Mouse (Mus musculus) hindbrain, embryonic 15.5 days (tissue): ENCODE measurements at regions not wholly inside any gene's neighbourhood (a gene's known extent, or its start where the extent isn't known, plus 50 kb on each side); places are given as distances from the start of the nearest gene placed in this dataset.

ENCODE experiments used
- ATAC-seq: fragments of 200-750 bp; cut with Nextera tagmentation; 2 replicates; pipeline ENCODE4 v1.8.0; 2017; ENCODE audit warnings: low read depth, moderate number of reproducible peaks, moderate TSS enrichment; ENCODE audit not compliant: low FRiP score
- H3K27ac ChIP-seq: fragments of 300-500 bp; sonication (generic); replicated peaks from 2 replicates; pipeline ENCODE4 v1.5.1; 2015; ENCODE audit warnings: mild to moderate bottlenecking, inconsistent platforms
- H3K27me3 ChIP-seq: fragments of 300-500 bp; sonication (generic); 2 replicates; pipeline ENCODE4 v1.6.1; 2015; ENCODE audit warnings: control low read depth, inconsistent platforms
- H3K36me3 ChIP-seq: fragments of 300-500 bp; sonication (generic); 2 replicates; pipeline ENCODE4 v1.6.1; 2015; ENCODE audit warnings: control low read depth, inconsistent platforms
- H3K4me1 ChIP-seq: fragments of 300-500 bp; sonication (generic); replicated peaks from 2 replicates; pipeline ENCODE4 v1.6.1; 2015; ENCODE audit warnings: control low read depth, inconsistent platforms
- H3K4me2 ChIP-seq: fragments of 300-500 bp; sonication (generic); 2 replicates; pipeline ENCODE4 v1.6.1; 2015; ENCODE audit warnings: moderate library complexity, mild to moderate bottlenecking, inconsistent platforms
- H3K4me3 ChIP-seq: fragments of 300-500 bp; sonication (generic); 2 replicates; pipeline ENCODE4 v1.5.1; 2015; ENCODE audit warnings: mild to moderate bottlenecking, inconsistent platforms
- H3K9ac ChIP-seq: fragments of 300-500 bp; sonication (generic); 2 replicates; pipeline ENCODE4 v1.6.1; 2015; ENCODE audit warnings: inconsistent platforms
- H3K9me3 ChIP-seq: fragments of 300-500 bp; sonication (generic); 2 replicates; pipeline ENCODE4 v1.6.1; 2016; ENCODE audit warnings: control low read depth, inconsistent platforms
- WGBS: fragments of 180-500 bp; shearing (Covaris S2); methylation state at CpG from one replicate; pipeline ENCODE4 v1.1.7; 2015; 5-methylcytosine and 5-hydroxymethylcytosine counted together

- ATAC-seq, result peak; percentile 77; the same call in 1 of the 2 replicates
- H3K4me1 ChIP-seq, result no peaks in the 10 kb centered on the region
- H3K4me3 ChIP-seq, result no peak overlapping the region
- H3K9me3 ChIP-seq, result 0 out of 2 replicates have a peak, but pooled peaks cover 4% of the 10 kb centered on the region
- H3K27ac ChIP-seq, result no peak overlapping the region
- WGBS, result 50% methylated on average over 5 of the region's 5 CpGs
- no peak overlapping the region for H3K9ac ChIP-seq
- no peaks in the 10 kb centered on the region for H3K36me3 ChIP-seq
- no peak overlapping the region for H3K4me2 ChIP-seq
- H3K27me3 ChIP-seq, result no peaks in the 10 kb centered on the region
Measured at GRCm38 (mm10) chr8:96174996-96175395, 286.6 kb upstream of the Got2 start.

GRCm38 (mm10) chr8:96164933-96165332, 276.6 kb upstream of the Got2 start:
- Histone ChIP-seq H3K27me3 (no peaks in the 10 kb centered on the region), H3K4me2 (no peak overlapping the region), H3K4me1 (0 out of 2 replicates have a peak, but pooled peaks cover under 1% of the 10 kb centered on the region), H3K9ac (no peak overlapping the region), H3K27ac (no peak overlapping the region), H3K4me3 (no peak overlapping the region), H3K9me3 (no peaks in the 10 kb centered on the region), H3K36me3 (no peaks in the 10 kb centered on the region)
- no peak for ATAC-seq
- WGBS, result 93% methylated on average over 8 of the region's 8 CpGs

DNA sequence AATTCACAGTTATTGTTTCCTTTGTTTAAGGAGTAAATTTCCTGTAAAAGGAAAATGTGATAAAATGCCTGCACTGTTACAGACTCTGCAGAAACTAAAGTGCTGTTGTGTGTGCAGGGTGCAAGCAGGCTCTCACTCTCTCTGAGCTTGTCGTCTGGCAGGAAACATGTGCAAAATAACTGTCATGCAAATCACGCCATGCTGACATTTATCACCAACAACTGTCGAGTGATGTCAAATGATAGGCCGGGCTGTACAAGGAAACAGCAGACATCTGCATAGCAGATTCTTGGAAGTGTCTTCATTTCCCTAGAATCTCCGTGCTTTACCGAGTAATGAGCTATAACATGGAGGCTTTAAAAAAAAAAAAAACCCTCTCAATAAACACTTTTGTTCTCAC, 271.6 kb upstream of the Got2 start:
- no peaks in the 10 kb centered on the region for H3K27me3 ChIP-seq
- no peak overlapping the region for H3K4me2 ChIP-seq
- H3K4me3 ChIP-seq, result no peak overlapping the region
- no peak overlapping the region for H3K27ac ChIP-seq
- 29% methylated on average over 6 of the region's 6 CpGs for WGBS
- no peak overlapping the region for H3K9ac ChIP-seq
- H3K4me1 ChIP-seq, result 0 out of 2 replicates have a peak, but pooled peaks cover 3% of the 10 kb centered on the region
- ATAC-seq, result no peak
- no peaks in the 10 kb centered on the region for H3K9me3 ChIP-seq
- no peaks in the 10 kb centered on the region for H3K36me3 ChIP-seq

DNA sequence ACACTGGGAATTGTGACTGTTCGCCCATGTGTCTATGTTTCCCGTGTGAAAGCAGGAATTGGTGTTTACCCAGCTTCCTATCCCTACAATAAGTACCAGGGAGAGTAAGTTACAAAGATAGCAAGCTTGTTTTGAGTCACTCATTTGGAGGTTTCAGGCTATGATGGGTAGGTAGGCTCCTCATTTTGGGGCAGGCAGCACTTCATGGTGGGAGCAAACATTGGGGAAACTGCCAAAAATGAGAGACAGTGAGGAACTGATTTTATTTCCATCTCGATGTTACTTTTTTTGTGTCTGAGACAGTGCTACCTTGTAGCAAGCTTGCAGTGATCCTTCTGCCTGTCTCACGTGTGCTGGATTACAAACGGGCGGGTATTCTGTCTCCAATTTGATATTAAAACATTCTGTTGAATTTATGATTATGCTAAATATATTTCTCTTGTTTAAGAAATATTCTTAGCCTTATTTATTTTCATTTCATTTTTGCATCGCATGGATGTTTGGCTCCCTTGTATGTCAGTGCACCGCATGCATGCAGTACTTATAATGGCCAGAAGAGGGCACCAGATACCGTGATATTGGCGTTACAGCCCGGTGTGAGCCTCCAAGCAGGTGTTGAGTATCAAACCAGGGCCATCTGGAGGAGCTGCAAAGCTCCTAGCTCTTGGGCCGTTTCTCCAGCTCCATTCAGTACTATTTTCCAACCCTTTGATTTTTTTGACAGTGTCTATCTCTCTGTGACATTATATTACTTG, 264.3 kb upstream of the Got2 start:
- no peaks in the 10 kb centered on the region for H3K4me1 ChIP-seq
- no peak overlapping the region for H3K9ac ChIP-seq
- H3K4me2 ChIP-seq, result no peak overlapping the region
- no peaks in the 10 kb centered on the region for H3K36me3 ChIP-seq
- no peaks in the 10 kb centered on the region for H3K27me3 ChIP-seq
- no peak for ATAC-seq
- 41% methylated on average over 12 of the region's 12 CpGs for WGBS
- H3K9me3 ChIP-seq, result no peaks in the 10 kb centered on the region
- no peak overlapping the region for H3K4me3 ChIP-seq
- H3K27ac ChIP-seq, result no peak overlapping the region

DNA sequence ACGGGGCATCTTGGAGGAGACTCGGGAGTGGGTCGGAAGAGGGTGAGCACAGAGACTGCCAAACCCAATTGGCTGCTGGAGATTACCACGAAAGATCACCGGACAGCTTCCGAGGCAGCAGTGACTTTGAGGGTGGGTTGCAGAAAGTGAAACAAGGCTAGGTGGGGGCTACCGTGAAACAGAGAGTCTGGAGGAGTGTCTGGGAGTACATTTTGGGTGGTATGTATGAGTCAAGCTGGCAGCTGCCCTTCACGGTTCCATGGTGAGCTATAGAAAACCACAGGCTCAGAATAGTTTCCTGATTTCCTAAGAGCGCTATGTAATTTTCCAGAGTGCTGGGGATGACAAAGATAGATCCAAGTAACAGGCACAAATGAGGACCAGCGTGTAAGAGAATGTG, 263.7 kb upstream of the Got2 start:
- no peak overlapping the region for H3K9ac ChIP-seq
- H3K4me1 ChIP-seq, result no peaks in the 10 kb centered on the region
- no peaks in the 10 kb centered on the region for H3K27me3 ChIP-seq
- H3K27ac ChIP-seq, result no peak overlapping the region
- ATAC-seq, result no peak
- H3K36me3 ChIP-seq, result no peaks in the 10 kb centered on the region
- WGBS, result 79% methylated on average over 10 of the region's 10 CpGs
- H3K4me3 ChIP-seq, result no peak overlapping the region
- H3K4me2 ChIP-seq, result no peak overlapping the region
- no peaks in the 10 kb centered on the region for H3K9me3 ChIP-seq

DNA sequence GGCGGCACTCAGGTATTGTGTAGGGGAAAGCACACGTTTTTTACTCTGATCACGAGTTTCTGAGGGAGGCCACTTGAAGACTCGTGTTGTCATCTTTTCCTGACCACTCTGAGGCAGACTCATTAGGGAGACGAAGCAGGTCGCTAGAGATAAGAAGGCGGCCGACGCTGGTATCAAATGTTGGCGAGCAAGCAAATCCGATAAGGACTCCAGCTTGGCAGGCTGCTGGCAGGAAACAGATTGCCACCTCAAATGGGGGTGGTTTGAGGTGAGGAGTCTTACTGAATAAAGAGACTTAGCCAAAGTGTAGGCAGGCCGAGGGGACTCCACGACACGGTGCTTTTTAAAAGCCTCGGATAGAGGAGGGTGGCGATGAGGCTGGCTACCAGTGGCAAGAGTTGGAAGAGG, 262.7 kb upstream of the Got2 start:
- WGBS, result 84% methylated on average over 16 of the region's 16 CpGs

DNA sequence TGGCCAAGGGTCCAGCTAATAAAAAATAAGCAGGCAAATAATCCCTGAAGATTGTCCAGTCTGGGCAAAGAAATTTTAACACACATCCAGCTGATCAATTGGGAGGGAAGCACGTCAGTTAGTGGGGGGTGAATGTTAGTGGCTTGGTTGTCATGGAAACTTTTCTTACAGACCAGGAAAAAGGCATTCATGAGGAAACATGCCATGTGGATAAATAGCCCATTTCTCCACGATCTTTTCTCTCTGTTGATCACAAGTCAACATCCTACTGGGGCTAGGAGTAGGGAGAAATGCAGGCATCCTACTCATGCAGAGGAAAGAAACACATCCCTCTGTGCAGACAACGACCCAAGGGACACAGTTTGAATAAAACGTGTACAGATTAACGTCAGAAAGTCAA, 243.8 kb upstream of the Got2 start:
- no peak for ATAC-seq
- Histone ChIP-seq H3K36me3 (no peaks in the 10 kb centered on the region), H3K4me2 (no peak overlapping the region), H3K27me3 (no peaks in the 10 kb centered on the region), H3K4me3 (no peak overlapping the region), H3K4me1 (peaks cover 4% of the 10 kb centered on the region; the same call in 1 of the 2 replicates), H3K9ac (no peak overlapping the region), H3K9me3 (no peaks in the 10 kb centered on the region), H3K27ac (no peak overlapping the region)
- WGBS, result 14% methylated on average over 5 of the region's 5 CpGs

More for the DNA sequence above, 262.7 kb upstream of the Got2 start:
- Histone ChIP-seq H3K27ac (no peak overlapping the region), H3K9me3 (no peaks in the 10 kb centered on the region), H3K36me3 (no peaks in the 10 kb centered on the region), H3K27me3 (no peaks in the 10 kb centered on the region), H3K4me1 (no peaks in the 10 kb centered on the region), H3K9ac (no peak overlapping the region), H3K4me2 (no peak overlapping the region), H3K4me3 (no peak overlapping the region)
- no peak for ATAC-seq

GRCm38 (mm10) chr8:96128329-96128728, 240.0 kb upstream of the Got2 start:
- H3K27me3 ChIP-seq, result no peaks in the 10 kb centered on the region
- no peak for ATAC-seq
- 79% methylated on average over 2 of the region's 2 CpGs for WGBS

DNA sequence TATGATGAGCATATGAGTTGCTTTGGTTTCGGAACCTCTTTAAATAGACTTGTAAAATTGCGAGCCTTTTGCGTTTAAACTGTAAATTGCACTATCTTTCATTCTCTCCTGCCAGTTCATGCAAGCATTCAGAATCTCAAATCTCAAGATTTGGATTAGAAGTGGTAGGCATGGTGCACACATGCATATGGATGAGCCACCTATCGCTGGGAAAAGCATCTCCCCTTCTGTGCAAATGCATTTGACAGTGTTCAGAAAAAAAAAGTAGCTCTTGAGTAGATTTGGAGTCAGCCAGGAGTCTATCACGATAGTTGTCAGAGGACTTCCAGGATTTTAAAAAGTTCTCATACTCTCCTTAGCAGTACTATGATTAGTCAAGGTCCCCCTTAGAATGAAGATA, 212.5 kb upstream of the Got2 start:
- H3K36me3 ChIP-seq, result no peaks in the 10 kb centered on the region
- 72% methylated on average over 5 of the region's 5 CpGs for WGBS
- no peak overlapping the region for H3K9ac ChIP-seq
- H3K27me3 ChIP-seq, result no peaks in the 10 kb centered on the region
- H3K4me2 ChIP-seq, result no peak overlapping the region
- H3K4me3 ChIP-seq, result no peak overlapping the region
- no peaks in the 10 kb centered on the region for H3K4me1 ChIP-seq
- no peaks in the 10 kb centered on the region for H3K9me3 ChIP-seq
- no peak for ATAC-seq
- no peak overlapping the region for H3K27ac ChIP-seq

More at GRCm38 (mm10) chr8:96128329-96128728, 240.0 kb upstream of the Got2 start:
- Histone ChIP-seq H3K36me3 (no peaks in the 10 kb centered on the region), H3K27ac (no peak overlapping the region), H3K9me3 (no peaks in the 10 kb centered on the region), H3K4me1 (peaks cover 4% of the 10 kb centered on the region; the same call in 1 of the 2 replicates), H3K9ac (no peak overlapping the region), H3K4me3 (no peak overlapping the region), H3K4me2 (no peak overlapping the region)

GRCm38 (mm10) chr8:96092931-96093330, 204.6 kb upstream of the Got2 start:
- Histone ChIP-seq H3K36me3 (no peaks in the 10 kb centered on the region), H3K27me3 (no peaks in the 10 kb centered on the region), H3K9ac (no peak overlapping the region), H3K4me2 (no peak overlapping the region), H3K4me3 (no peak overlapping the region), H3K4me1 (no peaks in the 10 kb centered on the region), H3K9me3 (no peaks in the 10 kb centered on the region), H3K27ac (no peak overlapping the region)
- ATAC-seq, result no peak
- WGBS, result 89% methylated on average over 3 of the region's 3 CpGs

GRCm38 (mm10) chr8:96090231-96090630, 201.9 kb upstream of the Got2 start:
- Histone ChIP-seq H3K27ac (no peak overlapping the region), H3K27me3 (no peaks in the 10 kb centered on the region), H3K9ac (no peak overlapping the region), H3K4me3 (no peak overlapping the region), H3K36me3 (no peaks in the 10 kb centered on the region), H3K4me2 (no peak overlapping the region), H3K4me1 (no peaks in the 10 kb centered on the region), H3K9me3 (no peaks in the 10 kb centered on the region)
- 81% methylated on average over 1 of the region's 1 CpGs for WGBS
- no peak for ATAC-seq

DNA sequence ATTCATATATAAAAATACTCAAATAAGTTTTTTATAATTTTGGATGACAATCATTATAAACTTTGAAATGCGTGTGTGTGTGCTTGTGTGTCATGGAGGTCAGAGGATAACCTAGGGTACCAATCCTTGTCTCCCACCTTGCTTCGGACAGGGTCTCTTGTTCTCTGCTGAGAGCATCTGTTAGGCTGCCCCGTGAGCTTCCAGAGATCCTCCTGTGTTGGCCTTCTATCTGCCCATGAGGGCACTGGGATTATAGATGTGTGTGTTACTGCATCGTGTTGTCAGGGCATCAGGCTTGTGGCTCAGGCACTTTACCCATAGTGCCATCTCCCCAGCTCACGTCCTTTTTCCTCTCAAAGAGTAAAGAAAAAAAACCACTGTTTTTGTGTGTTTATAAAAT, 180.0 kb upstream of the Got2 start:
- Histone ChIP-seq H3K9ac (no peak overlapping the region), H3K9me3 (no peaks in the 10 kb centered on the region), H3K27ac (no peak overlapping the region), H3K4me1 (no peaks in the 10 kb centered on the region), H3K27me3 (no peaks in the 10 kb centered on the region), H3K4me2 (no peak overlapping the region), H3K4me3 (no peak overlapping the region), H3K36me3 (no peaks in the 10 kb centered on the region)
- 86% methylated on average over 5 of the region's 5 CpGs for WGBS
- no peak for ATAC-seq

DNA sequence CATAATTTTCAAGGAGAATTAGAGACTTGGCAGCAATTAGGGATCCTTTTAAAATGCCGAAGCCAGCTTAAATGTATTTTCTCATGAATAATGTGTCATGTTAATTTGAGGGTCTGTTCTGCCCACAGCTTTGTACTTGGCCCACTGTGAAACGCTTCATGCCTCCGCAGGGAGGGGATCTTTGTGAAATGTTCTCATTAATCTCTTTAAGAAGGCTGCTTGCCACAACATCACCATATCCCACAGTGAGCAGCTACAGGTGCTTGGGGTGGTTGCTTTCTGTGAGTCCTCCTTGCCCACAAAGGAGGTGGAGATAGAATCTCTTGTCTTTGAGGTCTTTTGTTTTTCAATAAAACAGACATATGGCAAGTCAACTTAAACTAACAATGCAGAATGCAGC, 159.3 kb upstream of the Got2 start:
- Histone ChIP-seq H3K9me3 (no peaks in the 10 kb centered on the region), H3K4me3 (no peak overlapping the region), H3K36me3 (no peaks in the 10 kb centered on the region), H3K9ac (no peak overlapping the region), H3K27me3 (no peaks in the 10 kb centered on the region), H3K4me2 (no peak overlapping the region), H3K4me1 (no peaks in the 10 kb centered on the region), H3K27ac (no peak overlapping the region)
- 24% methylated on average over 3 of the region's 3 CpGs for WGBS
- ATAC-seq, result no peak
